Mouse (Mus musculus): ENCODE measurements around the gene Dlx1.

- TF ChIP-seq CTCF (IDR thresholded peaks at IDR 0.05; ENCODE audit: extremely low read depth, insufficient read depth, low read length) (no peak), POLR2A (IDR thresholded peaks at IDR 0.05; ENCODE audit: extremely low read depth, insufficient read depth, low read length) (no peak)
Observed at GRCm38 (mm10) chr2:71499276-71500230, 28.4 kb upstream of the Dlx1 start.

All from cortical plate, adult 2 months (tissue).